Mouse (Mus musculus) myocyte (in vitro differentiated cells): ENCODE measurements at regions not wholly inside any gene's neighbourhood (a gene's known extent, or its start where the extent isn't known, plus 50 kb on each side); places are given as distances from the start of the nearest gene placed in this dataset.

Experiments
- CEBPB ChIP-seq: IDR thresholded peaks from 2 replicates; pipeline ENCODE4 v1.6.1; 2011; ENCODE audit warnings: mild to moderate bottlenecking, moderate library complexity; ENCODE audit not compliant: poor library complexity, insufficient read depth, severe bottlenecking
- E2F4 ChIP-seq: IDR thresholded peaks from one replicate; pipeline ENCODE4 v1.6.1; 2011; ENCODE audit warnings: mild to moderate bottlenecking, control low read depth, moderate library complexity; ENCODE audit not compliant: insufficient read depth
- MAX ChIP-seq: IDR thresholded peaks from one replicate; pipeline ENCODE4 v1.6.1; 2011; ENCODE audit warnings: low read depth, mild to moderate bottlenecking, control low read depth
- MYOG ChIP-seq, 3 experiments: IDR thresholded peaks; one replicate each; pipeline ENCODE4 v1.6.1; 2011; ENCODE audit warnings: control low read depth in 2 of 3, low read depth in 2 of 3, mild to moderate bottlenecking in 2 of 3; ENCODE audit not compliant: insufficient read length in 2 of 3, control insufficient read depth in 1 of 3, insufficient read depth in 1 of 3
- POLR2A ChIP-seq: IDR thresholded peaks from one replicate; pipeline ENCODE4 v1.6.1; 2011; ENCODE audit warnings: low read depth, mild to moderate bottlenecking, control low read depth, moderate library complexity; ENCODE audit not compliant: insufficient read length
- POLR2AphosphoS2 ChIP-seq: IDR thresholded peaks from one replicate; pipeline ENCODE4 v1.6.1; 2011; ENCODE audit warnings: low read depth, control low read depth; ENCODE audit not compliant: insufficient read length
- REST ChIP-seq: IDR thresholded peaks from one replicate; pipeline ENCODE4 v1.6.1; 2011; ENCODE audit warnings: mild to moderate bottlenecking, control low read depth, moderate library complexity; ENCODE audit not compliant: insufficient read depth, insufficient read length
- TCF12 ChIP-seq: IDR thresholded peaks from one replicate; pipeline ENCODE4 v1.6.1; 2011; ENCODE audit warnings: mild to moderate bottlenecking, control low read depth; ENCODE audit not compliant: poor library complexity, insufficient read depth, severe bottlenecking
- TCF3 ChIP-seq: IDR thresholded peaks from one replicate; pipeline ENCODE4 v1.6.1; 2011; ENCODE audit warnings: low read depth, control low read depth; ENCODE audit not compliant: insufficient read length
- USF1 ChIP-seq: IDR thresholded peaks from one replicate; pipeline ENCODE4 v1.6.1; 2011; ENCODE audit warnings: low read depth, mild to moderate bottlenecking, control low read depth, moderate library complexity

GRCm38 (mm10) chr5:77805303-77805702, 397.5 kb upstream of the Igfbp7 start:
- TF ChIP-seq CEBPB (no peak), USF1 (no peak), POLR2A (no peak), E2F4 (no peak), TCF12 (no peak), POLR2AphosphoS2 (no peak), MYOG (IDR thresholded peaks at IDR 0.05; ENCODE audit: control insufficient read depth in 1 of 3, insufficient read depth in 1 of 3, insufficient read length in 2 of 3, low read depth in 2 of 3) (no peak), TCF3 (no peak), MAX (no peak), REST (no peak)
